ENCODE assay signal across 11 mouse cellular contexts in genomic region chr10:90431974-90432373, GRCm38 (mm10).
DNase-seq lines count a peak whose midpoint lies in the region; ATAC-seq lines count a peak whose summit lies in the region.
"Had no signal": no experiment of that assay in that cellular context is flagged by ENCODE, and none has a peak within 500 bp of the region (broad histone marks: within the 10 kb centered on the region; RNA-seq: fewer than 3 reads in every experiment).

No protein-coding gene starts in this region.

- no peak overlapping the region for H3K4me2 ChIP-seq in midbrain, embryonic 14.5 days (ENCODE audit: low read length)
- H3K4me2 ChIP-seq: heart, embryonic 13.5 days; liver, embryonic 13.5 days had no signal

- H3K36me3 ChIP-seq in midbrain, embryonic 14.5 days (ENCODE audit: control insufficient read depth, insufficient read depth, low read length), result no peaks in the 10 kb centered on the region
- no peaks in the 10 kb centered on the region for H3K36me3 ChIP-seq in midbrain, embryonic 10.5 days
- H3K36me3 ChIP-seq: heart, embryonic 13.5 days; liver, embryonic 13.5 days had no signal

- intact Hi-C loops in heart, postnatal 36 days (cut with DNase I), result no loop called here

- 74% methylated on average over 9 of the region's 9 CpGs for WGBS in midbrain, embryonic 14.5 days
- 83% methylated on average over 9 of the region's 9 CpGs for WGBS in midbrain, embryonic 10.5 days

- no peak overlapping the region for H3K4me3 ChIP-seq in midbrain, embryonic 14.5 days (replicated peaks; ENCODE audit: low read depth, low read length)
- H3K4me3 ChIP-seq in midbrain, embryonic 10.5 days, result no peak overlapping the region
- H3K4me3 ChIP-seq: erythroblast, embryonic 14.5 days; heart, embryonic 13.5 days; liver, embryonic 13.5 days had no signal

- peak; percentile 31; the same call in 1 of the 2 replicates for ATAC-seq in cerebellum, adult (ENCODE audit: insufficient number of reproducible peaks, low FRiP score, low TSS enrichment)
- no peak for ATAC-seq in midbrain, embryonic 14.5 days (ENCODE audit: low FRiP score, low TSS enrichment)

- no peaks in the 10 kb centered on the region for H3K4me1 ChIP-seq in midbrain, embryonic 14.5 days (ENCODE audit: control insufficient read depth, insufficient read depth, low read length)
- H3K4me1 ChIP-seq in midbrain, embryonic 10.5 days, result no peaks in the 10 kb centered on the region
- H3K4me1 ChIP-seq: heart, embryonic 13.5 days; liver, embryonic 13.5 days had no signal

- H3K9ac ChIP-seq in midbrain, embryonic 14.5 days (replicated peaks; ENCODE audit: low read length), result no peak overlapping the region
- H3K9ac ChIP-seq: heart, embryonic 13.5 days; liver, embryonic 13.5 days had no signal

- no peaks in the 10 kb centered on the region for H3K27me3 ChIP-seq in midbrain, embryonic 14.5 days (ENCODE audit: control insufficient read depth, insufficient read depth, low read length)
- H3K27me3 ChIP-seq in midbrain, embryonic 10.5 days (ENCODE audit: low read depth, poor library complexity, severe bottlenecking), result no peaks in the 10 kb centered on the region
- H3K27me3 ChIP-seq: heart, embryonic 13.5 days; liver, embryonic 13.5 days had no signal

- no peak for DNase-seq in cerebellum, postnatal 4 days (ENCODE audit: low spot score in 2 of 2)
- peak; percentile 2 for DNase-seq in midbrain, embryonic 14.5 days
- no peak for DNase-seq in midbrain, embryonic 10.5 days (ENCODE audit: low spot score)
- peak; percentile 49 to 75 for DNase-seq in left cerebral cortex, adult 8-10 months (ENCODE audit: low spot score in 2 of 2)
- DNase-seq in right cerebral cortex, postnatal 25 days, result peak; percentile 48
- DNase-seq in heart, postnatal 36 days, result no peak
- no peak for DNase-seq in T-cell, adult 2 months (ENCODE audit: low spot score)
- DNase-seq: liver, embryonic 13.5 days had no signal

- no peak overlapping the region for H3K27ac ChIP-seq in midbrain, embryonic 14.5 days (replicated peaks; ENCODE audit: low read depth, low read length)
- H3K27ac ChIP-seq in midbrain, embryonic 10.5 days (replicated peaks), result no peak overlapping the region
- H3K27ac ChIP-seq: heart, embryonic 13.5 days; liver, embryonic 13.5 days had no signal

- H3K9me3 ChIP-seq in midbrain, embryonic 14.5 days (ENCODE audit: control insufficient read depth, low read length), result peaks cover 4% of the 10 kb centered on the region; the same call in 1 of the 2 replicates
- H3K9me3 ChIP-seq in midbrain, embryonic 10.5 days (replicated peaks), result no peaks in the 10 kb centered on the region
- H3K9me3 ChIP-seq: heart, embryonic 13.5 days; liver, embryonic 13.5 days had no signal

Comparison
In these comparisons a context has a peak if more than half of its experiments do, and no peak if none do; other contexts are left out.
1. DNase-seq: peak in midbrain, embryonic 14.5 days (single experiment), left cerebral cortex, adult 8-10 months (2 of 2) and right cerebral cortex, postnatal 25 days (single experiment); none in cerebellum, postnatal 4 days (0 of 2), midbrain, embryonic 10.5 days (single experiment), heart, postnatal 36 days (0 of 2) and T-cell, adult 2 months (single experiment).